Mouse (Mus musculus): ENCODE data around the gene Lcmt2.

- TF ChIP-seq POLR2A (IDR thresholded peaks at IDR 0.05; ENCODE audit: low read depth, low read length) (no peak), CTCF (conservative IDR thresholded peaks at IDR 0.05; ENCODE audit: insufficient read depth, insufficient read length, low read depth, low read length) (no peak)
Observed at GRCm38 (mm10) chr2:121119260-121119659, 21.2 kb downstream of the Lcmt2 start.
